Mouse (Mus musculus): ENCODE measurements around the gene Mphosph9.

Mphosph9 gene

DNA sequence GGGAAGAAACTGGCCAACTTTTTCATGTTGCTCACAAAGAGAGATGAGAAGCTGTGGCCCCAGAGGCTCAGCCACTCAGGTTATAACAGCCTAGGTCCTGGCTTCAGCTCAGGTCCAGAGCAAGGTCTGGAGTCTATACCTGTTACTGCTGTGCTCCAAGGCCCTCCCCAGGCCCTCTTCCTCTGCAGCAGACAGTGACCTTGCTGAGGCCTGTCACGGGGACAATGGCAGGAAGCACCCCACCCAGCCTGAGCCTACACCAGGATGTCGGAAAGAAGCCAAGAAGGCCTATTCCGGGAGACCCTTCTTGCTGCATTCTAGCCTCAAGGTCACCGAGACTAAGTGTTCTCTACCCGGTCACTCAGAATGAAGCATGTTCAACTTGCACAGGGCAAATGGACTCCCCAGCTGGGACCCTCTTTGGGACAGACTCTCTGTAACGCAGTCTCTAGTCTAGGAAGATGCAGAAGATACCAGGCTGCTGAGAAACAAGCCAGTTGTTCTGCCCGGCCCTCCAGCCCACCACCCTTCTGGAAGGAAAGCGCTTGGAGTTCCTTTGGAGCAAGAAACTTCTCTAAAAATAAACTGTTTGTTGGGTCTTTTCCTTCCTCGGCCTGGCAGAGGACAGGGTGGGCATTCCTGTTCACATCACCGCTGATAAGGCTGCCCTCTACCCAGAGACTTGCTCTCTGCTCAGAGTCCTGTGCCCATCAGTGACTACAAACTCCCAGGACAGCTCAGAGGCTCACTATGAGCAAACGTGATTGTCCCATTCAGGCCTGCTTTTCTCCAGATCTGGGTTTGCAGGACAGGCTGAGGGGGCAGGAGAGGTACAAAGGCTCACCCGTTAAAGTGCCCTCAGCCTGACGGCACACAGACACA lies 113.9 kb downstream of the Mphosph9 start:
- peak; percentile 65 for DNase-seq (ENCODE audit: low spot score)

DNA sequence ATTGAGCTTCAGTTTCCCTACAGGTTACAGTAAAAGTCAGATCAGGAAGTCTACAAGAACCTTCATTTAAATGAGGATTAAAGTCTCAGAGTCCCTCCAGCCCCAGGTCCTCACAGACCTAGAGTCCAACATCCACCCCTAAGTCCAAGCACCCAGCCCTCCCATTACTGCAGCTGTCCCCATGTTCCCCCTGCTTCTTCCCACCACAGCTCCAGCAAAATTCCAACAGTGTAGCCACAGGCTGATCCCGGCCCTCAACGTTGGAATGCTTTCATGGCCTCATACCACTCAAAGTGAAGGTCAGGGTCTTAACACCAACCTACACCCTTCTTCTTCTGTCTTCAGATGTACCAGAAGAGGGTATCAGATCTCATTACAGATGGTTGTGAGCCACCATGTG lies 116.1 kb downstream of the Mphosph9 start:
- no peak for DNase-seq (ENCODE audit: low spot score)

DNA sequence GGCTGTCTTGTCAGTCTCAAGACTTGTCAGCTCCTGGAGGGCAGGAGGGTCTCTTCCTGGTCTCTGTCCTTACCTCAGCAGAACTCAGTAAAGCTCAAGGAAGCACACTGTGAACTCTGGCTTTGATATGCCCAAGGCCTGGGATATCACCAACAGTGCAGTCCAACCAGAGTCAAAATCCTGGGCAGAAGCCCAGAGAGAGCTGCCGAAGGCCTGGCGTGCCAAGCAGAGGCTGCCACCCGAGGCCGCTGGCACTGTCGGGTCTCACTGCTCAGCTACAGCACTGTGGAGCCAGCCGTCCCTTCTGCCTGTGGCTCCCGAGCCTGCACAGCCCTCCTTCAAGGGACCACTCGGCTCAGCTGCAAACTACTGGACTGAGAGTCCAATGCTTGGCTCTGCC lies 116.5 kb downstream of the Mphosph9 start:
- no peak for DNase-seq (ENCODE audit: low spot score)

DNA sequence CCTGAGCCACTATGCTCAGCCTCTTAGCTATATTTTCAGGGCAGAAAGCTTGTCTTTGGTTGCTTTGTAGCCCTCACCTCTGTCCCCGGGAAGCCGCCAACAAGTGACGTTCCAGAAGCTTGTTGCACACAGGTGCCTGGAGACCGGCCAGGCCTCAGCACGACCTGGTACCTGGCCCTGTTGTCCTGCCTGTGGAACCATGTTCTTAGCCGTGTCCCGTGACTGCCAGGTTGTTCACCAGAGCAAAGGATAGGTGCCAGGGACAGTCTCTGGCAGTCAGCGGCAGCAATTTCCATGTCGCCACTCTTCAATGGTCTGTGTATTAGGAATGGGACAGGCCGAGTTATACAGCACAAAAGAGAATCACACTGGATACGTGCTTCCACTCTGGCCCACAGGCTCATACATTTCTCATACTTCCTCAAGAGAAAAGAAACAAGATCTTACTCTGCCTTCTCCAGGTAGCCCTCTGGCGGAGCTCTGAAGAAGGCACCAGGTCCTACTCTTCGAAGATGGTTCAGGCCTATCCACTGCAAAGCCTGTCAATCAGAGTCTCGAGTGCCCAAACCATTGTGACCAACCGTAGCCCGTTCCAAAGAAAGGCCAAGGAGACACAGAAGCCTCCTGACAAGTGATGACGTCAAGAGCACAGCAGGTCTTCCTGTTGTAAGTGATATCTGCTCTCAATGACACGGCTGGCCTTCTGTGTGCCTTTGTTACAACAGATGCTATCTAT lies 117.3 kb downstream of the Mphosph9 start:
- peak; percentile 56 for DNase-seq (ENCODE audit: low spot score)

DNA sequence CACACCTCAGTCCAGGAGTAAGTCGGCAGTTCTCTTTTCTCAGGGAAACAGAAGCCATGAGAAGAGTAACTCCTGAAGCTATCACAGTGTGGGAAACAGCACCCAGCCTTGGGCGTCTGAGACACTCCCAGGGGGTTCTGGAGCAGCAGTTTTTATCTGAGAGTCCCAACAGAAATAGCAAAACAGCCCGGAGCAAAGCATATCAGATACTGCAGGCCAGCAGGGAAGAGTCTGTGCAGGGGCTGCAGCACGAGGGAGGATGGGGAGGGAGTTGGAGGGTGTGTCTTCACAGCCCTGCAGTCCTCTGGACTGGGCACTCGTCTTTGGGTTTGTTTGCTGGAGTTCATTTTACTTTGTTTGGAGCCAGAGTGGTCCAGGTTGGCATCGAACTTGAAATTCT lies 117.9 kb downstream of the Mphosph9 start:
- no peak for DNase-seq (ENCODE audit: low spot score)

DNA sequence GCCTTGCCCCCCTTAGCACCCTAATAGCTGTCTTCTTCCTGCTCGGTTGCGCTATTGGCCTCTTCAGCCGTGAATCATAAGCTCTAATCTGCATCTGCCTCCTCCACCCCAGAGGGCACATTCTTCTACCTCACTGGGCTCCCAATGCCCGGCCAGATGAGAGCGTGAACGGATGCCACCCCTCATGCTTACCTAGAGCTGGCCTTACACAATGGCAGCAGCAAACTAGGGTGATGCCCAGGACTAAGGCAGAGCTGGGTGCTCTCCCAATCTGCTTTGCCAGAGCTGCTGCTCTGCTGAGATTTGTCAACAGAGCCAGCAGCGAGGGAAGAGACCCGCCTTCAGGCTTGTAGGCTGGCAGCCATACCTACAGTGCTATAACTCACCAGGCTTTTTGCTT lies 119.7 kb downstream of the Mphosph9 start:
- no peak for DNase-seq (ENCODE audit: low spot score)

DNA sequence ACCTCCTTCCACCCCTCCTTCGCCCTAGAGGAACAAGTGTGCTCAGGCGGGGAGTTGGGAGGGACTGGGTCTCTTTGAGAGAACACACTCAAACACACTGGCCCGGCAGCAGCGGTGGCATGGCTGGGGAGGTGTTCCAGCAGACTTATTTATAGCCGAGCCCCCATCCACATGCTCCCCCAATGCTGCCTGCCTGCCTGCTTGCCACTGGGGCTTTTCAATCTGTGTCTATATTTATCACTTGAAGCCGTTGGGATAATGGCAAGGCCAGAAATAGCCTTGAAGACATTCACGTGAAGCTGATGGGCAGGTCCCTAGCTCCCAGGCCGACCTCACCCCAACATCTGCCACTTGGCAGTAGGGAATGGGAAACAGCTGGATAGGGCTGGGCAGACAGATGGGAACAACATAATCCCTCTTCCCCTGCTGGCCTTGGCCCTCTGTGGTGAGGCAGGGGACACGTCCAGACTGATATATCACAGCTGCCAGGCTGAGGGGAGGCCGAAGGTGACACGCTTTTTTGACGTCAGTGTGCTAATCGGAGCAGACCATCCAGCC lies 121.2 kb downstream of the Mphosph9 start:
- DNase-seq (ENCODE audit: low spot score), result no peak

DNA sequence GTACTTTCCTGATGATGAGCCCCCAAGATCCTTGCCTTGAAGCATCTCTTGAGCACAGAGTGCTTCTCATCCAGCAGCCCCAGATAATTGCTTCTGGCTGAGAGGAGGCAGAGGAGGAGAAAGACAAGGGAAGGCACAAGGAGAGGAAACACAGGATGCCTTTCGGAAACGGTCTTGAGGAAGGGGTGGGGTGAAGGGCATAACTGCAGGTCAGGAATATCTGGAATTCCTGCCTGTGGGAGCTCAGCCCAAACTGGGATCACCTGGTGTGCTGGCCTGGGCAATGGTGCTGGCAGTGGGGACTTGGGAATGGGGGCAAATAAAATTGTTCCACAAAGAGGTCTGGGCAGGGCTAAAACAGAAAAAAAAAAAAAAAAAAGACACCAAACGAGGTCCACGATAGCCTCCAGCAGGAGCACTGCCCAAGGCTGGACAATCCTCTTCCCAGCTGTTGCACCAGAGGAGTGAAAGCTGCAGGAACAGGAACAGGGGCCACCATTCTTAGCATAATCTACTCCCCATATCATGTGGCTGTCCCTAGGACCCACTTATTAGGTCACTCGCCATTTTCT lies 121.9 kb downstream of the Mphosph9 start:
- no peak for DNase-seq (ENCODE audit: low spot score)

DNA sequence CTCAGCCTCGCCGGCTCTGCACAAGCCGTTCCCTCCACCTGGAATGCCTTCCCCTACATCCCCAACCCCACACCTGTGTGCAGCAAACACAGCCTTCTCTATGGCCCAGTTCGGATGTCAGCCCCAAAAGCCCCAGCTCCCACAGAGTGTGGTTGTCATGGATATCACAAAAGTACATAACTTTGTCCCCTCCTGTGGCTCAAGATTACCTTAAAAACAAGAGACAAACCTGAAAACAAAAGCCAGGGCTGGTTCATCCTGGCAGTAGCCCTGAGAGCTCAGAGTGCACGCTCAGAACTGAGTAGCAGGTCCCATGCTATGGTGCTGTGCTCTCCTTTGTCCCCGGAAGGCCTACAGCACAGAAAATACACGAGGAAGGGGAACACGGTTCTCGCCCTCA lies 122.6 kb downstream of the Mphosph9 start:
- DNase-seq (ENCODE audit: low spot score), result no peak

DNA sequence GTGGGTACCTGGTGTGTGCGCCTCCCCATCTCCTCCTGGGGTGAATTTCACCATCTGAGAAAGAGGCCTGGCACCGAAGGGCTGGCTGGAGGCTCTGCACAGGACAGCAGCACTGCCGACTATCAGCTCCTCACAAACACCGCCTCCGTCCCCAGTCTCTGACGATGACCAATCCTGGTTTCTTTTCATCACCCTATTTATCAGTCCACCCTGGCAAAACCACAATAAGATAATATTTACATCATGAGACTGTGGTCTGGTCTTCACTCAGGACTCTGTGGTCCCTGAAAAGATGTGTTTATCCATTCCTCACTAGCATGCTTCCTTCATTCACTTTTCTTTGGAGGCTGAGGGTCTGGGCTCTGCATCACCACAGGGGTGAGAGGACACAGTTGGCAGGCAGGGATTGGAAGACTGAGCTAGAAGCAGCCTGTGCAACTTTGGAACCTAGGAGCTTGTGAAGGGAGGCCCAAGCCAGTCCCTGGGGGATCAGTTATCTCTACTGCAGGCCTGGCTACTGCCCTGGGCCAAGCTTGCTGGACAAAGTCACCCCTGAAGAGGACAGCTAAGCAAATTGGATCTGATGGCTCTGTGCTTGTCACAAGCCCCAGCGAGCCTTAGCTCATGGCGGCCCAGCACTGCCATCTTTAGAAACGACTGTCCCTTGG lies 123.5 kb downstream of the Mphosph9 start:
- no peak for DNase-seq (ENCODE audit: low spot score)

DNA sequence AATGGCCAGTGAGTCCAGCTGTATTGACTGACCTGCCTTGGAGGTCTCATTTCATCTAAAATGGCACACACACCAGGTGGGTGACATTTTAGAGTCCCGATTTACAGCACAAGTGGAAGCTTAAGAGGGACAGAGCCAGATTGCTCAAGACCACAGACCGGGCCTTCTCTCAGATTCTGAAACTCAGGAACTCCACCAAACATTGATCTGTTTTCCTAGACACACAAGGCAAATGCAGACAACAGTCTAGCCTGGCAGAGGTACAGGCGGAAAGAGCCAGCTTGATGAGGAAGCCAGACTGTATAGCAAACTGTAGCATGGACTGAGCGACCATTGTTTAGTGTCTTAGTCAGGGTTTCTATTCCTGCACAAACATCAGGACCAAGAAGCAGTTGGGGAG lies 124.5 kb downstream of the Mphosph9 start:
- DNase-seq (ENCODE audit: low spot score), result no peak

DNA sequence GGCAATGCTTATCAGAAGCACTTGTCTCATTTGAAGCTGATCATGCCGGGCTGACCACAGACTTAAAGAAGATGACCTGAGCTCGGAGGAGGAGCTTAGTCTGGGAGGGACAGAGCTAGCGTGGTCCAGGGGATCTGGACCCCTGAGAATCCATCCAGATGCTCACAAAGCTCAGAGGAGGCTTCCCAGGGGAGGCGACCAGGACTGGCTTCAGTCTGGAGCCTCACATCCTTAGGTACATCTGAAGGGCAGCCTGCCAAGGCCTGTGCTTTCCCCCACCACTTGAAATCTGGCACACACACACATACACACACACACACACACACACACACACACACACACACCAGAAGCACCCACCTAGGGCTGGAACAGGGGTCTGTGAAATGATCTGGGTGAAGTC lies 125.7 kb downstream of the Mphosph9 start:
- no peak for DNase-seq (ENCODE audit: low spot score)

DNA sequence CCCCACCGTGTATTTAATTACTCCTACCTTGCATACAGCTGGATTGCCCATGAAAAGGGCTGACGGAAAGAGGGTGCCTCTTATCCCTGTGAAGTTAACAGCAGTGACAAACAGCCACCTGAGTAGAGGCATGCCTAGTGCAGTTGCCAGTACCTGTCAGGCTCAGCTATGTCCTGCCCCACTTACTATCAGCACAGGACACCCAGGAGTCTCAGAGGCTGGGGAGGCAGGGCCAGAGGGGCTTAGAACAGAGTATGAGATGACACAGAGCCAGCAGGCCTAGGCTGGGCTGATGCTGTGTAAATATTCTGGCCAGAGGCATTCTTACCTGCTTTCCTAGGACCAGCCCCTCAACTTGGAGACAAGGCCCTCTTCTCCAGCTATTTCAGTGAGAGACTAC lies 126.2 kb downstream of the Mphosph9 start:
- no peak for DNase-seq (ENCODE audit: low spot score)

Measured in T-cell, adult 2 months (primary cell).